Mouse (Mus musculus) MEL (cell line): ENCODE data around the gene Ctdsp2.

ENCODE experiments used
- CTCF ChIP-seq, 3 experiments: IDR thresholded peaks in 2 of 3; conservative IDR thresholded peaks in 1 of 3; 2 replicates each; pipeline ENCODE4 v1.5.1; 2011 to 2012; ENCODE audit warnings: low read length in 3 of 3, low read depth in 2 of 3, mild to moderate bottlenecking in 2 of 3, improper control_type of control experiment in 1 of 3, inconsistent platforms in 1 of 3, mixed read lengths in 1 of 3, moderate library complexity in 1 of 3; ENCODE audit not compliant: control insufficient read depth in 1 of 3, insufficient read depth in 1 of 3, poor library complexity in 1 of 3, severe bottlenecking in 1 of 3
- EP300 ChIP-seq, 2 experiments: IDR thresholded peaks; 2 replicates each; pipeline ENCODE4 v1.6.1; 2011; ENCODE audit warnings: improper control_type of control experiment in 2 of 2, low read length in 2 of 2, low read depth in 1 of 2, mild to moderate bottlenecking in 1 of 2
- ETS1 ChIP-seq: IDR thresholded peaks from 2 replicates; pipeline ENCODE4 v1.6.1; 2012; ENCODE audit warnings: low read depth, mild to moderate bottlenecking, inconsistent platforms, low read length, improper control_type of control experiment, moderate library complexity
- GABPA ChIP-seq: IDR thresholded peaks from 2 replicates; pipeline ENCODE4 v1.6.1; 2012; ENCODE audit warnings: low read depth, mild to moderate bottlenecking, inconsistent platforms, low read length, improper control_type of control experiment, moderate library complexity
- HCFC1 ChIP-seq: IDR thresholded peaks from 2 replicates; pipeline ENCODE4 v1.6.1; 2012; ENCODE audit warnings: low read depth, mild to moderate bottlenecking, inconsistent platforms, low read length, improper control_type of control experiment, moderate library complexity
- MAX ChIP-seq: IDR thresholded peaks from 2 replicates; pipeline ENCODE4 v1.6.1; 2011; ENCODE audit warnings: low read length, improper control_type of control experiment
- POLR2A ChIP-seq, 2 experiments: IDR thresholded peaks; 2 replicates each; pipeline ENCODE4 v1.6.1; 2011 to 2012; ENCODE audit warnings: low read length in 2 of 2, mild to moderate bottlenecking in 2 of 2, control low read depth in 1 of 2, improper control_type of control experiment in 1 of 2, low read depth in 1 of 2, moderate library complexity in 1 of 2; ENCODE audit not compliant: control insufficient read depth in 1 of 2, insufficient read depth in 1 of 2, poor library complexity in 1 of 2
- POLR2AphosphoS5 ChIP-seq: IDR thresholded peaks from 2 replicates; pipeline ENCODE4 v1.6.1; 2012; ENCODE audit warnings: low read depth, borderline replicate concordance, mild to moderate bottlenecking, inconsistent platforms, low read length, moderate library complexity, mixed read lengths
- RAD21 ChIP-seq: IDR thresholded peaks from 2 replicates; pipeline ENCODE4 v1.6.1; 2011; ENCODE audit warnings: mild to moderate bottlenecking, low read depth, low read length, improper control_type of control experiment
- SIN3A ChIP-seq: IDR thresholded peaks from 2 replicates; pipeline ENCODE4 v1.6.1; 2012; ENCODE audit warnings: low read length, improper control_type of control experiment, inconsistent platforms
- SMC3 ChIP-seq: IDR thresholded peaks from 2 replicates; pipeline ENCODE4 v1.6.1; 2011; ENCODE audit warnings: low read depth, low read length, improper control_type of control experiment
- TAL1 ChIP-seq: IDR thresholded peaks from 2 replicates; pipeline ENCODE4 v1.6.1; 2012; ENCODE audit warnings: mild to moderate bottlenecking, inconsistent platforms, low read length, moderate library complexity, mixed read lengths
- UBTF ChIP-seq: IDR thresholded peaks from 2 replicates; pipeline ENCODE4 v1.6.1; 2012; ENCODE audit warnings: low read depth, mild to moderate bottlenecking, inconsistent platforms, low read length, improper control_type of control experiment, moderate library complexity, borderline replicate concordance; ENCODE audit not compliant: insufficient read depth
- USF1 ChIP-seq: IDR thresholded peaks from 2 replicates; pipeline ENCODE4 v1.6.1; 2014; ENCODE audit warnings: low read depth, mild to moderate bottlenecking, inconsistent platforms, low read length, improper control_type of control experiment, moderate library complexity

GRCm38 (mm10) chr10:126962966-126963330 lies 15.6 kb upstream of the Ctdsp2 start:
- TF ChIP-seq CTCF (IDR thresholded peaks at IDR 0.05 in 2 of 3, conservative IDR thresholded peaks at IDR 0.05 in 1 of 3; ENCODE audit: control insufficient read depth in 1 of 3, insufficient read depth in 1 of 3, low read depth in 2 of 3, low read length in 3 of 3, poor library complexity in 1 of 3, severe bottlenecking in 1 of 3) (no peak), POLR2A (IDR thresholded peaks at IDR 0.05; ENCODE audit: control insufficient read depth in 1 of 2, insufficient read depth in 1 of 2, low read depth in 1 of 2, low read length in 2 of 2, poor library complexity in 1 of 2) (no peak), USF1 (no peak), RAD21 (no peak), SMC3 (no peak), POLR2AphosphoS5 (no peak), UBTF (no peak), MAX (no peak), EP300 (IDR thresholded peaks at IDR 0.05; ENCODE audit: low read depth in 1 of 2, low read length in 2 of 2) (no peak), TAL1 (no peak), SIN3A (no peak), HCFC1 (no peak), GABPA (no peak), ETS1 (no peak)
